Mouse (Mus musculus): ENCODE data around the gene Rybp.

GRCm38 (mm10) chr6:100188883-100189743 is 98.2 kb downstream of the Rybp start:
- no peak for TF ChIP-seq CTCF (IDR thresholded peaks at IDR 0.05; ENCODE audit: borderline replicate concordance, control insufficient read depth, extremely low read depth, insufficient read depth, low read length, poor library complexity)
- TF ChIP-seq POLR2A (IDR thresholded peaks at IDR 0.05; ENCODE audit: control insufficient read depth, extremely low read depth, insufficient read depth, low read length, poor library complexity): no peak

Measured in thymus, adult 2 months (tissue).